Mouse (Mus musculus) bone marrow macrophage, adult 2 months (primary cell): Measurements from ENCODE around the gene Entpd1.

Experiments
- CTCF ChIP-seq: IDR thresholded peaks from 2 replicates; pipeline ENCODE4 v1.5.1; 2012; ENCODE audit warnings: low read depth, mild to moderate bottlenecking, low read length, moderate library complexity
- POLR2A ChIP-seq: IDR thresholded peaks from 2 replicates; pipeline ENCODE4 v1.6.1; 2012; ENCODE audit warnings: mild to moderate bottlenecking, low read depth, low read length, borderline replicate concordance

DNA sequence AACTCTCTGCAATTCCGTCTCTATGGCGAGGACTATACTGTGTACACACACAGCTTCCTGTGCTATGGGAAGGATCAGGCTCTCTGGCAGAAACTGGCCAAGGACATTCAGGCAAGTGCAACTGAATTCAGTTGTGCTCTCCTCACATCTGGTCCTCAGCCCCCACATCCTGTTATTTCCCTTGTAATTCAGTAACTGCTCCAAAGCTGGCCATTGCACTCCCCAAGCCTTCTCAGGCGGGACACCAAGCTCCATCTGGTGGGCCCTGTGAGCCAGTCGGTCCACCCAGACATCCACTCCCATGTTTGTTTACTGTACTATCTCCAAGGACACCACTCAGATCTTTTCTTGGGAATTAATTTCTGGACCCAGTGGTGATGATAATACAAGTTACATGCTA is 114.0 kb downstream of the Entpd1 start:
- TF ChIP-seq CTCF (no peak), POLR2A (no peak)
